Mouse (Mus musculus): Measurements from ENCODE around the gene Rasal2. TPM values are rescaled to one million over a fixed set of nuclear protein-coding genes. Genes with fewer than 3 reads are reported as not detected.

The Rasal2 gene
- polyA plus RNA-seq, 1 experiment = 3.0 TPM

GRCm38 (mm10) chr1:157095534-157095933 is 316.9 kb downstream of the Rasal2 start:
- Histone ChIP-seq H3K4me3 (ENCODE audit: insufficient read depth, poor library complexity, severe bottlenecking) (no peak overlapping the region), H3ac (ENCODE audit: control insufficient read depth, insufficient read length, low read depth) (no peak overlapping the region), H3K36me3 (ENCODE audit: control insufficient read depth, insufficient read depth) (no peaks in the 10 kb centered on the region), H3K27me3 (ENCODE audit: control insufficient read depth, insufficient read depth, insufficient read length) (no peaks in the 10 kb centered on the region), H3K79me2 (ENCODE audit: control insufficient read depth, insufficient read depth) (no peaks in the 10 kb centered on the region), H3K79me3 (ENCODE audit: low read depth) (no peaks in the 10 kb centered on the region)
- TF ChIP-seq FOSL1 (IDR thresholded peaks at IDR 0.05; ENCODE audit: insufficient read depth, low read length, poor library complexity, severe bottlenecking) (no peak), MYOD1 (IDR thresholded peaks at IDR 0.05; ENCODE audit: control insufficient read depth, insufficient read length, low read depth) (no peak), MAX (IDR thresholded peaks at IDR 0.05) (no peak)

- Histone ChIP-seq H3K27me3 (ENCODE audit: control insufficient read depth, insufficient read depth, insufficient read length) (no peaks in the 10 kb centered on the region), H3K36me3 (ENCODE audit: control insufficient read depth, insufficient read depth) (no peaks in the 10 kb centered on the region), H3K4me3 (ENCODE audit: insufficient read depth, poor library complexity, severe bottlenecking) (no peak overlapping the region), H3K79me3 (ENCODE audit: low read depth) (no peaks in the 10 kb centered on the region), H3K79me2 (ENCODE audit: control insufficient read depth, insufficient read depth) (no peaks in the 10 kb centered on the region), H3ac (ENCODE audit: control insufficient read depth, insufficient read length, low read depth) (no peak overlapping the region)
- no peak for TF ChIP-seq CEBPB (IDR thresholded peaks at IDR 0.05; ENCODE audit: low read depth)
- no peak for TF ChIP-seq MYOD1 (IDR thresholded peaks at IDR 0.05; ENCODE audit: control insufficient read depth, insufficient read length, low read depth)
- no peak for TF ChIP-seq MYOG (IDR thresholded peaks at IDR 0.05; ENCODE audit: control insufficient read depth, extremely low read depth, insufficient read length)
- TF ChIP-seq MAX (IDR thresholded peaks at IDR 0.05) = no peak
- no peak for TF ChIP-seq CTCF (IDR thresholded peaks at IDR 0.05; ENCODE audit: control insufficient read depth, insufficient read depth, insufficient read length)
- no peak for TF ChIP-seq USF1 (IDR thresholded peaks at IDR 0.05; ENCODE audit: low read depth)
- TF ChIP-seq FOSL1 (IDR thresholded peaks at IDR 0.05; ENCODE audit: insufficient read depth, low read length, poor library complexity, severe bottlenecking) = no peak
Measured at GRCm38 (mm10) chr1:157092622-157093021, 319.8 kb downstream of the Rasal2 start.

DNA sequence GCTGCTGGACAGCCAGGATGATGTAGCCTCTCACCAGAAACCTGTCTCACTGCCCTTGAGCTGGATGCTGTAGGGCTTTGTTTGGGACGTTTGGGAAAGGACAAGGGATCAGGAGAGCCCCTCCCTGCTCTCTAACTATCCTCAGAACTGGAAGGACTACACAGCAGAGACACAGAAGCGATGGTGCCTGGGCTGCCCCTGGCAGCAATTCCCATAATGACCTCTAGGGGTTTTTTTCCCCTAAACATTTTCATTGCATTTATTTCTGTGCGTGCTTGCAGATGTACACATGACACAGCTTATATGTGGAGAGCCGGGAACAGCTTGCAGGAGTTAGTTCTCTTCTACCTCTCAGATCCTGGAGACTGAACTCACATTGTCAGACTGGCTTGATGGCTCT is 320.3 kb downstream of the Rasal2 start:
- no peak overlapping the region for H3ac ChIP-seq (ENCODE audit: control insufficient read depth, insufficient read length, low read depth)
- no peaks in the 10 kb centered on the region for H3K79me3 ChIP-seq (ENCODE audit: low read depth)
- no peaks in the 10 kb centered on the region for H3K36me3 ChIP-seq (ENCODE audit: control insufficient read depth, insufficient read depth)
- H3K4me3 ChIP-seq (ENCODE audit: insufficient read depth, poor library complexity, severe bottlenecking) = no peak overlapping the region
- H3K79me2 ChIP-seq (ENCODE audit: control insufficient read depth, insufficient read depth) = no peaks in the 10 kb centered on the region
- TF ChIP-seq CTCF (IDR thresholded peaks at IDR 0.05; ENCODE audit: control insufficient read depth, insufficient read depth, insufficient read length) = no peak
- no peak for TF ChIP-seq CEBPB (IDR thresholded peaks at IDR 0.05; ENCODE audit: low read depth)
- no peak for TF ChIP-seq MYOD1 (IDR thresholded peaks at IDR 0.05; ENCODE audit: control insufficient read depth, insufficient read length, low read depth)
- no peak for TF ChIP-seq MYOG (IDR thresholded peaks at IDR 0.05; ENCODE audit: control insufficient read depth, extremely low read depth, insufficient read length)
- no peak for TF ChIP-seq USF1 (IDR thresholded peaks at IDR 0.05; ENCODE audit: low read depth)
- TF ChIP-seq FOSL1 (IDR thresholded peaks at IDR 0.05; ENCODE audit: insufficient read depth, low read length, poor library complexity, severe bottlenecking) = no peak
- no peak for TF ChIP-seq MAX (IDR thresholded peaks at IDR 0.05)
- H3K27me3 ChIP-seq (ENCODE audit: control insufficient read depth, insufficient read depth, insufficient read length) = no peaks in the 10 kb centered on the region

- TF ChIP-seq MYOD1 (IDR thresholded peaks at IDR 0.05; ENCODE audit: control insufficient read depth, insufficient read length, low read depth) (peak; percentile 29), USF1 (IDR thresholded peaks at IDR 0.05; ENCODE audit: low read depth) (no peak), CEBPB (IDR thresholded peaks at IDR 0.05; ENCODE audit: low read depth) (no peak)
- Histone ChIP-seq H3K27me3 (ENCODE audit: control insufficient read depth, insufficient read depth, insufficient read length) (no peaks in the 10 kb centered on the region), H3K4me3 (ENCODE audit: insufficient read depth, poor library complexity, severe bottlenecking) (no peak overlapping the region), H3K79me2 (ENCODE audit: control insufficient read depth, insufficient read depth) (no peaks in the 10 kb centered on the region), H3ac (ENCODE audit: control insufficient read depth, insufficient read length, low read depth) (no peak overlapping the region), H3K36me3 (ENCODE audit: control insufficient read depth, insufficient read depth) (no peaks in the 10 kb centered on the region), H3K79me3 (ENCODE audit: low read depth) (no peaks in the 10 kb centered on the region)
Measured at GRCm38 (mm10) chr1:157090835-157091234, 321.6 kb downstream of the Rasal2 start.

DNA sequence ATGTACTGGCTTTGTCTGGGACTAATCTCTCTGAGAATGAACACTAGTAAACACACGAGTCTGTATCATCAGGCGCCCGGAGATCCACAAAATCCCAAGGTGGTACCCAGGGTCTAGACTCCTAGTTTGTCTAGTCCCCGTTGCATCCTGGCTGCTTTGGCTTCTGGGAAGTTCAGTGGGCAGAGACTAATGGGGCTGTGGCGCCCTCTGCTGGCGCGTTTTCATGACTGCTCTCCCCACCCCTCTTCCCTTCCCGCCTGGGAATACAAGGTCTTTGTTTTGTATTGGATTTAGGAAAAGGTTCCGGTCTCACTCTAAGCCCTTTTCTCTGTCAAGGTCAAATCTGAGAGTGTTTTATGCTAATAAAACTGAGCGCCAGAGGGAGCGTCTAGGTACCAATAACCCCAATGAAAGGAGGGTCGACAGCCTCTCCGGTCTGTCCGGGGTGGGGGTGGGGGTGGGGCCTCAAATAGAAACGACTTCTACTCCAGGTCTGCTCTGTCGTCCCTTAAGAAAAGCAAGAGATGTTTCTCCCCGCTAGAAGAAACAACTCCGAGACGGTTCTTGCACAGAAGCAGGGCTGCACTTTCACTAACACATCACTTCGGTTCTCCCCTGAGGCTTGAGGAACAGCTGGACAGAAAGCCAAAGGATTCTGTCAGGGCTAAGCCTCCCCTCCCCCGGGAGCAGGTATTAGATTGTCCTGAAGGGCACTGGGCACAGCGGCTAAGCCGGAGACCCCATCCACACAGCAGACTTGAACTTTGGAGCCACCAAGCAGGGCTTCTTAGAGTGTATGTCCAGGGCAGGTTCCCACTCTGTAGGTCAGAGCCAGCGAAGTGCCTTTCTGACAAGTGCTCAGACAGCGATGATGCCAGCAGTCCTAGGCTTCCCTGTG is 326.0 kb downstream of the Rasal2 start:
- no peaks in the 10 kb centered on the region for H3K27me3 ChIP-seq (ENCODE audit: control insufficient read depth, insufficient read depth, insufficient read length)
- no peak for TF ChIP-seq CEBPB (IDR thresholded peaks at IDR 0.05; ENCODE audit: low read depth)
- peak; percentile 19 for TF ChIP-seq CTCF (IDR thresholded peaks at IDR 0.05; ENCODE audit: control insufficient read depth, insufficient read depth, insufficient read length)
- no peak overlapping the region for H3ac ChIP-seq (ENCODE audit: control insufficient read depth, insufficient read length, low read depth)
- no peak overlapping the region for H3K4me3 ChIP-seq (ENCODE audit: insufficient read depth, poor library complexity, severe bottlenecking)
- H3K79me2 ChIP-seq (ENCODE audit: control insufficient read depth, insufficient read depth) = no peaks in the 10 kb centered on the region
- no peaks in the 10 kb centered on the region for H3K36me3 ChIP-seq (ENCODE audit: control insufficient read depth, insufficient read depth)
- no peaks in the 10 kb centered on the region for H3K79me3 ChIP-seq (ENCODE audit: low read depth)

Other genes starting within 250 kb of the Rasal2 start
- gene Cryzl2, start 46.0 kb upstream of the Rasal2 start, polyA plus RNA-seq (2012; fragmentation: generic; extraction: Trizol) = 0.09 TPM
- 2.8 TPM for gene Sec16b, start 94.1 kb upstream of the Rasal2 start, polyA plus RNA-seq (2012; fragmentation: generic; extraction: Trizol)